Mouse (Mus musculus): ENCODE measurements around the gene Gm17428.
"Not testable (repeated sequence)": the region's sequence is repeated elsewhere in the genome, so short reads cannot be mapped to it uniquely, and the experiment has no call there.

Gene Gm17428

DNA sequence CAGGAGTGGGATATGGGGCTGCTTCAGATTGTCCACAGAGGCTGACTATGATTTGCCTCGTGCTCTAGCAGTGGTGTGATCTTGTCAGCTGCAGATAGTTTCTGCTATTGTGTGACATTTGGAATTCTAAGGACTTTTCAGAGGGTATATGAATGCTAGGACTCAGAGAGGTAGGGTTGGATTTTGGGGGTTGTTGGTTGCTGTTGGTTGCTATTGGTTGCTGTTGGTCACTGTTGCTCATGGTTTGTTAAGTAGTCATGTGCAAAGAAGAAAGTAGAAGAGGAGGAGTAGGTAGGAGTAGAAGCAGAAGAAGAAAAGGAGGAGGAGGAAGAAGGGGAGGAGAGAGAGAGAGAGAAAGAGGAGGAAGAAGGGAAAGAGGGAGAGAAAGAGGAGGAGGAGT, at the start of gene Gm17428:
Gene Gm17428 (plus strand): TSS at position 301 of the 400 bp plus-strand sequence.
- in situ Hi-C loops (cut with MboI) = no loop called here

- in situ Hi-C loops (cut with MboI) = no loop called here
Observed at GRCm38 (mm10) chr14:54927296-54927695, 49.4 kb upstream of the Gm17428 start.

DNA sequence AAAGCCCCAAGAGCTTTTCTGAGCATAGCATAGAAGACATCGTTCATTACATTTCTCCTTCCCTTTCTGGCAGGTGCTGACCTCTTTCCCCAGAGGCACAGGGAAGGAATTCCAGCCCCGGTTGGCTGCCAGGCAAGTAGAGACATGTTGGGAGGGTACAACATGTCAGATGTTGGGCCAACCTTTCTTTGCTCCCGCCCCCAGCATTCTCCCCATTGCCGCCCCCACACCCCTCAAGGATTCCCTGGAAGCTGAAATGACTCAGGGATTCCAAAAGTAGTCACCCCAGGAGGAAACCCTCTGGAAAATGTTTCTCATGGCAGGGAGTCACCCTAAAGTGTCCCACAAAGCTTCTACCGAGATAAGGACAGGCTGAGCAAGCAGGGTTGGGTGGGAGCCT, 46.9 kb upstream of the Gm17428 start:
- in situ Hi-C loops (cut with MboI) = no loop called here

- in situ Hi-C loops (cut with MboI) = no loop called here
Observed at GRCm38 (mm10) chr14:54930431-54930830, 46.3 kb upstream of the Gm17428 start.

DNA sequence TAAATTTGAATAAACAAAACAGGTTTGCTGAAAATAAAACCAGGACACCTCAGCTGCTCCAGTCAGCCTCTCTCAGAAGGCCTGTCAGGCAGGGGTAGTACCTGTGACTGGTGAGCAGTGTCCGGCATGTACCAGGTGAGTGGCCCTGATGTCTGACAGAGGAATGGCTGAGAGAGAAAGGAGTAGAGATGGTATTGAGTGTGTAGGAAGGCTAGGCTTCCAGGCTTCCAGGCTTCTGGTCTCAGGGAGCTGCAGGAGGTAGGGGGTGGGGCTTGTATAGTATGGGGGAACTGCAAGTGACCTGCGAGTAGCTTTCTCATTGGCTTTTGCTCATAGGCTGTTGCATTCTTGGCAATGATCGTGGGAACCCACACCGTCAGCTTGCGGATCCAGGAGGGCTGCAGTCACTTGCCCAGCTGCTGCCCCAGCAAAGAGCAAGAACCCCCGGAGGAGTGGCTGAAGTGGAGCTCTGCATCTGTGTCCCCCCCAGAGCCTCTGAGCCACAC, 44.0 kb upstream of the Gm17428 start, which contains the start of gene Il25:
Gene Il25 (plus strand): TSS at position 51 of the 506 bp plus-strand sequence.
- in situ Hi-C loops (cut with MboI) = no loop called here

DNA sequence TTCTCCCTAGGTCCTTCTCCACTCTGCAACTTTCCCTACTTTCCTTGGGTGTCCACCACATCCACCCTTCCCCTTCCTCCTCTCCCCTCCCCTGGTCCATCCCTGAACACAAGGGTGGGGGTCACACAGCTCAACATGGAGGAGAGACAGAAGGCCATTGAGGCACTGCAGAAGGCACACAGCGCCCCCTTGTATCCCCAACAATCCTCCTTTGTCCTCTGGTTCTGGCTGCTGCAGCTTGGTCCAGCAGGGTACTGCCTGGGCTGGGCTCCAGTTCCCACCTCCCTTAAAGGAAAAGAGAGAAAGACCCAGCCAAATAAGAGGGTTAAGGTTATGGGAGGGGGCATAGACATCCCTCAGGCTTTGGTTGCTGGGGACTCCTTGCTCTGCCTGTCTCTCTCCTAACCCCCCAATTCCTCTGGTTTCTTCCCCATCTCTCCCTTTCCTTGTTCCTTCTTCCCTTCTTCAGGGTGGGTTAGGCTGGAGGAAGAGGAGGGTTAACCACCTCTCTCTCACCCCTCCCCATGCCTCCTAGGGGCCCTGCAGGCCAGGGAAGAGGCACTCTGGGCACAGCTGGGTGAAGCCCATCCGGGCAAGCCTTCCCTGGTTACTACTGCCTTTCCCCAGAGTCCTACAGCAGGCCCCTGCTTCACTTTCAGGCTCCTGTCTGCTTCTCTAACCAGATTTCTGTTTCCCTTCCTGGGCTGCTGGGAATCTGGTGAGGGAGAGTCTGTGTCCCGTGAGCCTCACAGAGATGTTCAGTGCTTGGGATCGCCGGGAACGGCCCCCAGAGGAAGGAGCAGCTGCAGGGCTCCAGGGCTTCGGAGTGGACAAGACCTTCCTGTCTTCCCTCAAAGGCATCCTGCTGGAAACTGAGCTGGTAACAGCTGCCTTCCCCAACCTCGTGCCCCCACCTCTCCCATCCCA, 40.6 kb upstream of the Gm17428 start, which contains the start of gene Cmtm5:
Gene Cmtm5 (plus strand): TSS at position 358 of the 927 bp plus-strand sequence.
- in situ Hi-C loops (cut with MboI) = no loop called here

DNA sequence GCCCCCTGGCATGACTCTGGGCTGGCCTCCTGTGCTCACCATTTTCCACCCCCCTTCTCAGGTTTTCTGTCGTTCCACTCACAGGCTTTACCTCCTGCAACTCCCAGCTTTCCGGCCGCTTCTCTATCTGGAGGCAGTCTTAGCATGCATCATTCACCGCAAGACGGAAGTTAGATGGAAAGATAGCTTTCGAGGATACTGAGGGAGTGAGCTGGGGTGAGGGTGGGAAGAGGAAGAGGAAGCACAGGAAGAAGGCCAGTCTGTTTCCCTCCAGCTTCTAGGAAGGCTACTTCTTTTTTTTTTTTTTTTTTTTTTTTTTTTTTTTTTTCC, 39.9 kb upstream of the Gm17428 start:
- in situ Hi-C loops (cut with MboI) = no loop called here

- in situ Hi-C loops (cut with MboI) = no loop called here
Observed at GRCm38 (mm10) chr14:54937361-54938182, 39.2 kb upstream of the Gm17428 start.

DNA sequence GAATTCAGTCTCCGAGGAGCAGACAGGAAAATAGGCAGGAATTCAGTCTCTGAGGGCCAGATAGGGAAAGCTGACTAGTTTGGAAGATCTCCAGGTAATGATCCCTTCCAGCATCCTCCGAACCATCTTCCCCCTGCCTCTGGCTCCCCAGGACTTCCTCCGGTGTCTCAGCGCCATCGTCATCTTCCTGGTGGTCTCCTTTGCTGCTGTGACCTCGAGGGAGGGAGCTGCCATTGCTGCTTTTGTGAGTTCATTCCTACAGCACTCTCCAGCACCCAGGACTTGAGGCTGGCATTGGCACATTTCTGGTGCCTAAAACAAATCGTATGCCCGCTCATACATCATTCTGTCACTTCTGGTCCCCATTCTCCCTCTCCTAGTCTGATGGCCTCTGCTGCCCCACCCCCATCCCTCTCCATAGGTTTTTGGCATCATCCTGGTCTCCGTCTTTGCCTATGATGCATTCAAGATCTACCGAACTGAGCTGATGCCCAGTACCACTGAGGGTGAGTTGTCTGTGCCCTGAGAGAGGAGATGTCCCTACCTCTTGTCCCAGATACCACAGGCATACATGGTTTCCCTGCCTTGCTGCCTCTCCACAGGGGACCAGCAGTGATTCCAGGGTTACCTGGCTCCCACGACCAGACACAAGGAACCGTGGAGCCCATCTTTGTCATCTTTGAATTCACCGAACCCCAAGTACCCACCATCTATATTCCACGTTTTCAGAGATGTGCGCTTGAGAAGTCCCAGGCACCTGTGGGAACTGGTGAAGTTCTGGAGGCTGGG, 38.1 kb upstream of the Gm17428 start:
- in situ Hi-C loops (cut with MboI) = no loop called here

DNA sequence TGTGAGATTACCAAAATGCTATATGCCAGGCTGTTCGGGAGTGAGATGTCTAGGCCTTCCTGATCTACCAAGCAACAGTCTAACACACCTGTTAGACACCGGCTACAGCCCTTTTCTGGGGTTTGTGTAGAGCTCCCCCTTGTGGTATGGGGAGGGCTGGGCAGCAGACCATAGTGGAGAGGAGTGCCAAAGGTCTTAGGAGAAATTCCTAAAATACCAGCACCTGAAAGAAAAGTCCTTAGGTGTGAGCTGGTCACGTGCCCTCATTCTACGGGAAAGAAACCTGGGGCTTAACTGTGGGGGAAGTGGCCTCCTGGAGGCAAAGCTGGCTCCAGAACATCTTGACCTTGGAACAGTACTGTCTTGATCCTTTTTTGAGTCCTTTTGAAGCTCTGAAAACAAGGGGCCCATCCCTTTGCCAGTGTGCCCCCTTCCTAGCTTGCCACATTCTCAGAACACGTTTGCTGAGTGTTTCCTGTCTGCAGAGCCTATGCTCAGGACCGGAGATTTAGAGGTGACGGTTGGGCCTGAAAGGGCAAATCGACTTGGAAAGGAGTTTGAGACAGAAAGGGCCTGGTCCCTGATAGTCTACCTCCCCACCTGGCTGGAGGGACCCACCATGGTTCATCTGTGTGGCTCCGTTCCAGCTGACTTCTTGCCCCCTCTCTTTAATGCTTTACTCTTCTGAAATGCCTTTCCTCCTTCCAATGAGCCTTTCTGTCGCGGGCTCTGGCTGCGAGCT, 37.1 kb upstream of the Gm17428 start:
- in situ Hi-C loops (cut with MboI) = no loop called here

GRCm38 (mm10) chr14:54940176-54940530, 36.6 kb upstream of the Gm17428 start:
- in situ Hi-C loops (cut with MboI) = no loop called here

GRCm38 (mm10) chr14:54941024-54941978, 35.4 kb upstream of the Gm17428 start:
- in situ Hi-C loops (cut with MboI) = no loop called here

- in situ Hi-C loops (cut with MboI) = no loop called here
Observed at GRCm38 (mm10) chr14:54942479-54942878, 34.3 kb upstream of the Gm17428 start.

DNA sequence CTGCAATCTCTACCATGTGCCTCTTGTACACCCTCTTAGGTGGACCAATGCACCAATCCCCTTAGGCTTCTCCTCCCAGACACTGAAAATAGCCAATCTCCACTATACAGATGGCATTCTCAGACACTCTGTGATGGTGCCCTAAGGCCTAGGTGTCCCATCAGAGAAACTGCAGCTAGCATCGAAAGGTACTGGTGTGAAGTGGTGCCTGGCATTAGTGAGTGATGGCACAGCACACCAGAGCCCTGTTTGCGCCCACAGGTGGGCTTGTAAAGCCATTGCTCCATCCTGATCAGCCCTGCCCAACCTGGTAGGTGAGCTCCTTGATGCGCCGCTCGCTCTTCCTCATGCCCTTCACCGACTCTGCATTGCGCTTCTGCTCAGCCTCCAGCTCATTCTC, 32.8 kb upstream of the Gm17428 start:
- in situ Hi-C loops (cut with MboI) = no loop called here

GRCm38 (mm10) chr14:54944939-54945338, 31.8 kb upstream of the Gm17428 start:
- in situ Hi-C loops (cut with MboI) = no loop called here

DNA sequence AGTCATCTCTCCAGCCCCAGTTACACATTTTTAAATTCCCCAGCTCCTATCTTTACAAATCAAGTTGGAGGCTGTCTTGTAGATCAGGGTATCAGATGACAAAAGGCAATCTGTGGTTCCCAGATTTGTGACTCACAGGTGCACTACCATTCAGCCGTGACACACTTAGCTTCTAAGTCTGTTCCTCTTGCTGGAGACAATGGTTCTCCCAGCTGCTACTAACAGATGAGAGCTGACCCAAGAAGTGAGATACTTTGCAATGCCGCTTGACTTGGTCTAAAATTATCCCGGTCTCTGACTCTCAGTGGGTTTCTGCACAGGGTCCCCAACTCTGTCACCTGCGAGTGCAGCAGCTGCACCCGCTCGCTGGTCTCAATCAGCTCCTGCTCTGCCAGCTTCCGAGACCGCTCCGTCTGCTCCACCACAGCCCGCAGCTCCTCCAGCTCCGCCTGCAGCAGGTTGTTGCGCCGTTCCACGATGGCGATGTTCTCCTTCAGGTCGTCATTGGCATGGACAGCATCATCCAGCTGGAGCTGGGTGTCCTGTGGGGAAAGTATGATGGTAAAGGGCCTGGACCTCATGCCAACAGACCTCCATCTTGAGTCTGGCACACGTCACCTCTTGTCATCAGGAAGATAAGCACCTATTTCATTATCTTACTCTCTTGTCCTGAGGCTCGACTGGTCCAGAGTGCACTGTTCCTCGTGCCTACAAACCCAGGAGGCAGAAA, 30.6 kb upstream of the Gm17428 start:
- in situ Hi-C loops (cut with MboI) = no loop called here

- in situ Hi-C loops (cut with MboI) = not testable (repeated sequence)
Observed at GRCm38 (mm10) chr14:54947008-54947407, 29.7 kb upstream of the Gm17428 start.

GRCm38 (mm10) chr14:54948781-54949180, 28.0 kb upstream of the Gm17428 start:
- in situ Hi-C loops (cut with MboI) = no loop called here

DNA sequence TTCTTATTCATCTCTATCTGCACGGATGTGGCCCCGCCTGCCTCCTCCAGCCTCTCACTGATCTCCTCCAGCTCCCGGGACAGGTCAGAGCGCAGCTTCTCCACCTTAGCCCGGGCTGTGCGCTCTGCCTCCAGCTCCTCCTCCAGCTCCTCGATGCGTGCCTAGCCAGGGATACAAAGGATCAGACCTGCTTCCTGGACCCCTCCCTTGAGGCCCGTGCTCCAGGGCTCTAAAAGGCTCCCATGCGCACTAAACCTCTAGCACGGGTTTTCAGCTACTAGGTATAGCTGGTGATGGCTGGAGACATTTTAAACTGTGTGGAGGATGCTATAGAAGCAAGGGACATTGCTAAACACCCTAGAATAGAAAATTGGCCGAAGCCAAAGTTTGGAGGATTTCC, 26.2 kb upstream of the Gm17428 start:
- in situ Hi-C loops (cut with MboI) = no loop called here

Data from mature B cell (primary cell).